Mouse (Mus musculus) lung, postnatal 0 days (tissue): ENCODE measurements around the gene Tespa1.

Experiments used
- CTCF ChIP-seq: IDR thresholded peaks from 2 replicates; pipeline ENCODE4 v1.5.1; 2016; ENCODE audit warnings: antibody characterized with exemption, mild to moderate bottlenecking
- EP300 ChIP-seq: IDR thresholded peaks from 2 replicates; pipeline ENCODE4 v1.6.1; 2016; ENCODE audit warnings: antibody characterized with exemption, mild to moderate bottlenecking, control low read depth

DNA sequence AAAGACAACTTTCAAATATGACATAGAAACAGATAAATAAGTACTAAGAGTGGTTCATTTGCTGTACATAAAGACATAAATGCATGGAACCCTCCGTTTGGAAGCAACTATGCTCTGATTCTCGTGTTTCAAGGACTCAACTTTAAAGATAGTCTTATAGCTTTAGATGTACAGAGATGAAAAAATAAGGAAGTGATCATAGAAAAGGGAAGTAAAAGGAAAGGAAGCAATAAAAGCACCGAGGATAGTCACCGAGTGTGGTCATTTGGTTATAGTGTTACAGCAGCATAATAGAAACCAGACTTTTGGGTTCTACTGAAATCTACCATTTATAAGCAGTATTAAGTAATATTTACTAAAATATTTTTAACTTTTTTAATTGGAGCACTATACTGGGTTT is 4.0 kb upstream of the Tespa1 start:
- TF ChIP-seq EP300 (no peak), CTCF (no peak)
